Mouse (Mus musculus) embryonic stem cell, embryonic (primary cell): ENCODE results near the gene Gm10486.
"Not testable (repeated sequence)": the region's sequence is repeated elsewhere in the genome, so short reads cannot be mapped to it uniquely, and the experiment has no call there.

ENCODE experiments used
- CTCF ChIA-PET, 4 experiments: fragments of 300-600 bp in 2 of 4; fragments of 350-600 bp in 2 of 4; sonication (Branson Sonifier 250); formaldehyde crosslinking; loops; one replicate each; lab custom pipeline; 2022; ENCODE audit warnings: inconsistent platforms in 2 of 4; lab: Charles Lee
- POLR2A ChIA-PET, 4 experiments: fragments of 300-600 bp in 2 of 4; fragments of 350-600 bp in 2 of 4; sonication (Branson Sonifier 250); formaldehyde crosslinking; loops; one replicate each; lab custom pipeline; 2022; ENCODE audit warnings: antibody characterized with exemption in 4 of 4, inconsistent platforms in 1 of 4; lab: Charles Lee

The Gm10486 gene

DNA sequence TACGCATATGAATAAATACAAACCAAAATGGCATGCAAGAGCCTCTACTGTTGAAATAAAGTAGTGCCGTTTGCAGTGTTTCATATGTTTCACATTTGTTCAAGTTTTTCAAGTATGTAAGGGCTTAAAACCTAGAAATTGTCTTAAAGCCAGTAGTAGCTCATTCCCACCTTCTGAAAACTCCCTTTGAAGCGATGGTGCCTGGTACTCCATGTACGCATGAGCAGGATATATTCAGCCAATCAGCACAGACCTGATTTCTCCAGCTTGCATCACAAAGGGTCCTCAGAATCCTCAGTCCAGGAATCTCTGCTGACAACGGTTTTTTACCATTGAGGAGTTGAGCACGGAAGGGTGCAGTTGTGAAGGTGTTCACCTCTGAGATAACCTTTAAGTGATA lies at the start of gene Gm10486:
Gene Gm10486 (plus strand): TSS at position 301 of the 400 bp plus-strand sequence.
- POLR2A ChIA-PET, CTCF ChIA-PET: not testable (repeated sequence)
